Mouse (Mus musculus): ENCODE measurements around the gene Mymx. TPM values are rescaled to one million over a fixed set of nuclear protein-coding genes. Genes with fewer than 3 reads are reported as not detected.

The Mymx gene
- total and polyA plus RNA-seq, 2 experiments from 2014 or later: not detected

- no peak for TF ChIP-seq CTCF (IDR thresholded peaks at IDR 0.05; ENCODE audit: low read depth)
- H3K27ac ChIP-seq: peak overlapping the region; percentile 81
- H3K4me1 ChIP-seq (ENCODE audit: insufficient read depth, low read length): no peaks in the 10 kb centered on the region; the same call in 1 of the 2 replicates
- no peak overlapping the region for H3K4me2 ChIP-seq (ENCODE audit: low read depth, low read length)
- DNase-seq (ENCODE audit: low spot score) (no peak), ATAC-seq (no peak)
- no peak overlapping the region for H3K4me3 ChIP-seq (ENCODE audit: low read length)
- no peaks in the 10 kb centered on the region for H3K27me3 ChIP-seq (ENCODE audit: insufficient read depth, low read length)
- no peaks in the 10 kb centered on the region for H3K36me3 ChIP-seq (ENCODE audit: insufficient read depth, low read length)
- 71% methylated on average over 23 of the region's 23 CpGs for WGBS
- no peaks in the 10 kb centered on the region for H3K9me3 ChIP-seq (ENCODE audit: low read length)
- H3K9ac ChIP-seq (replicated peaks; ENCODE audit: low read length): no peak overlapping the region
These were observed 16.0 kb downstream of the Mymx start for GRCm38 (mm10) chr17:45585725-45586448.

GRCm38 (mm10) chr17:45584939-45585678, 16.8 kb downstream of the Mymx start:
- Histone ChIP-seq H3K27ac (peak overlapping the region; percentile 81), H3K4me3 (ENCODE audit: low read length) (no peak overlapping the region), H3K27me3 (ENCODE audit: insufficient read depth, low read length) (no peaks in the 10 kb centered on the region), H3K4me2 (ENCODE audit: low read depth, low read length) (0 out of 2 replicates have a peak overlapping the region, but pooled peaks have one; percentile 6), H3K9ac (replicated peaks; ENCODE audit: low read length) (0 out of 2 replicates have a peak overlapping the region, but pooled peaks have one; percentile 6), H3K4me1 (ENCODE audit: insufficient read depth, low read length) (no peaks in the 10 kb centered on the region; the same call in 1 of the 2 replicates), H3K36me3 (ENCODE audit: insufficient read depth, low read length) (no peaks in the 10 kb centered on the region), H3K9me3 (ENCODE audit: low read length) (no peaks in the 10 kb centered on the region)
- ATAC-seq: peak; percentile 82
- DNase-seq (ENCODE audit: low spot score): peak; percentile 89
- WGBS: 21% methylated on average over 14 of the region's 14 CpGs
- peak; percentile 92 for TF ChIP-seq CTCF (IDR thresholded peaks at IDR 0.05; ENCODE audit: low read depth)

GRCm38 (mm10) chr17:45584096-45584896, 17.6 kb downstream of the Mymx start:
- peak; percentile 84 for ATAC-seq
- Histone ChIP-seq H3K9me3 (ENCODE audit: low read length) (no peaks in the 10 kb centered on the region), H3K4me2 (ENCODE audit: low read depth, low read length) (0 out of 2 replicates have a peak overlapping the region, but pooled peaks have one; percentile 6), H3K27ac (peak overlapping the region; percentile 81), H3K9ac (replicated peaks; ENCODE audit: low read length) (0 out of 2 replicates have a peak overlapping the region, but pooled peaks have one; percentile 6), H3K27me3 (ENCODE audit: insufficient read depth, low read length) (no peaks in the 10 kb centered on the region), H3K4me1 (ENCODE audit: insufficient read depth, low read length) (no peaks in the 10 kb centered on the region; the same call in 1 of the 2 replicates), H3K36me3 (ENCODE audit: insufficient read depth, low read length) (no peaks in the 10 kb centered on the region), H3K4me3 (ENCODE audit: low read length) (no peak overlapping the region)
- no peak for TF ChIP-seq CTCF (IDR thresholded peaks at IDR 0.05; ENCODE audit: low read depth)
- 31% methylated on average over 12 of the region's 12 CpGs for WGBS
- peak; percentile 85 for DNase-seq (ENCODE audit: low spot score)

- Histone ChIP-seq H3K27ac (no peak overlapping the region), H3K4me2 (ENCODE audit: low read depth, low read length) (no peak overlapping the region), H3K27me3 (ENCODE audit: insufficient read depth, low read length) (no peaks in the 10 kb centered on the region), H3K9ac (replicated peaks; ENCODE audit: low read length) (no peak overlapping the region), H3K4me3 (ENCODE audit: low read length) (no peak overlapping the region), H3K9me3 (ENCODE audit: low read length) (no peaks in the 10 kb centered on the region), H3K36me3 (ENCODE audit: insufficient read depth, low read length) (no peaks in the 10 kb centered on the region), H3K4me1 (ENCODE audit: insufficient read depth, low read length) (no peaks in the 10 kb centered on the region; the same call in 1 of the 2 replicates)
- ATAC-seq: no peak
- peak; percentile 71 for TF ChIP-seq CTCF (IDR thresholded peaks at IDR 0.05; ENCODE audit: low read depth)
- WGBS: 74% methylated on average over 6 of the region's 6 CpGs
- peak; percentile 18 for DNase-seq (ENCODE audit: low spot score)
These were observed 19.1 kb downstream of the Mymx start for GRCm38 (mm10) chr17:45582715-45583355.

GRCm38 (mm10) chr17:45582188-45582587, 19.7 kb downstream of the Mymx start:
- ATAC-seq (no peak), DNase-seq (ENCODE audit: low spot score) (no peak)
- no peaks in the 10 kb centered on the region for H3K27me3 ChIP-seq (ENCODE audit: insufficient read depth, low read length)
- H3K36me3 ChIP-seq (ENCODE audit: insufficient read depth, low read length): no peaks in the 10 kb centered on the region
- 95% methylated on average over 6 of the region's 6 CpGs for WGBS
- no peak overlapping the region for H3K4me2 ChIP-seq (ENCODE audit: low read depth, low read length)
- no peak overlapping the region for H3K9ac ChIP-seq (replicated peaks; ENCODE audit: low read length)
- no peaks in the 10 kb centered on the region for H3K9me3 ChIP-seq (ENCODE audit: low read length)
- no peak for TF ChIP-seq CTCF (IDR thresholded peaks at IDR 0.05; ENCODE audit: low read depth)
- no peak overlapping the region for H3K27ac ChIP-seq
- no peak overlapping the region for H3K4me3 ChIP-seq (ENCODE audit: low read length)
- no peaks in the 10 kb centered on the region; the same call in 1 of the 2 replicates for H3K4me1 ChIP-seq (ENCODE audit: insufficient read depth, low read length)

- H3K4me1 ChIP-seq (ENCODE audit: insufficient read depth, low read length): no peaks in the 10 kb centered on the region; the same call in 1 of the 2 replicates
- 2% methylated on average over 2 of the region's 2 CpGs for WGBS
- H3K4me2 ChIP-seq (ENCODE audit: low read depth, low read length): no peak overlapping the region
- peak; percentile 93 for TF ChIP-seq CTCF (IDR thresholded peaks at IDR 0.05; ENCODE audit: low read depth)
- H3K36me3 ChIP-seq (ENCODE audit: insufficient read depth, low read length): no peaks in the 10 kb centered on the region
- no peak overlapping the region for H3K9ac ChIP-seq (replicated peaks; ENCODE audit: low read length)
- no peaks in the 10 kb centered on the region for H3K27me3 ChIP-seq (ENCODE audit: insufficient read depth, low read length)
- no peak overlapping the region for H3K4me3 ChIP-seq (ENCODE audit: low read length)
- H3K27ac ChIP-seq: peak overlapping the region; percentile 41; the same call in 1 of the 2 replicates
- ATAC-seq: no peak
- peak; percentile 90 for DNase-seq (ENCODE audit: low spot score)
- H3K9me3 ChIP-seq (ENCODE audit: low read length): no peaks in the 10 kb centered on the region
These were observed 20.3 kb downstream of the Mymx start for GRCm38 (mm10) chr17:45581567-45581983.
